Mouse (Mus musculus): Measurements from ENCODE around the gene Dennd1b. TPM values are rescaled to one million over a fixed set of nuclear protein-coding genes. Genes with fewer than 3 reads are reported as not detected.

Dennd1b gene
- polyA plus RNA-seq, 1 experiment from 2014 or later: 18.3 TPM

GRCm38 (mm10) chr1:139161619-139162018 is 198.4 kb downstream of the Dennd1b start:
- WGBS: 67% methylated on average over 3 of the region's 3 CpGs
- Histone ChIP-seq H3K9ac (ENCODE audit: low read depth, low read length) (no peak overlapping the region), H3K4me2 (replicated peaks; ENCODE audit: low read depth) (no peak overlapping the region), H3K9me3 (ENCODE audit: control insufficient read depth) (no peaks in the 10 kb centered on the region), H3K27me3 (replicated peaks; ENCODE audit: control insufficient read depth, insufficient read depth, low read length) (no peaks in the 10 kb centered on the region), H3K4me1 (replicated peaks; ENCODE audit: control insufficient read depth, insufficient read depth, low read length) (no peaks in the 10 kb centered on the region), H3K36me3 (ENCODE audit: control insufficient read depth, insufficient read depth) (no peaks in the 10 kb centered on the region; the same call in 1 of the 2 replicates), H3K4me3 (ENCODE audit: low read depth, low read length) (no peak overlapping the region), H3K27ac (ENCODE audit: low read depth, low read length) (no peak overlapping the region)
- ATAC-seq: no peak
- peak; percentile 49 for TF ChIP-seq CTCF (IDR thresholded peaks at IDR 0.05; ENCODE audit: low read depth)

- Histone ChIP-seq H3K27me3 (replicated peaks; ENCODE audit: control insufficient read depth, insufficient read depth, low read length) (no peaks in the 10 kb centered on the region), H3K9me3 (ENCODE audit: control insufficient read depth) (no peaks in the 10 kb centered on the region), H3K36me3 (ENCODE audit: control insufficient read depth, insufficient read depth) (no peaks in the 10 kb centered on the region; the same call in 1 of the 2 replicates), H3K27ac (ENCODE audit: low read depth, low read length) (no peak overlapping the region), H3K4me1 (replicated peaks; ENCODE audit: control insufficient read depth, insufficient read depth, low read length) (no peaks in the 10 kb centered on the region), H3K4me3 (ENCODE audit: low read depth, low read length) (no peak overlapping the region), H3K9ac (ENCODE audit: low read depth, low read length) (no peak overlapping the region), H3K4me2 (replicated peaks; ENCODE audit: low read depth) (no peak overlapping the region)
- WGBS: 56% methylated on average over 5 of the region's 5 CpGs
- ATAC-seq: no peak
- peak; percentile 66 for TF ChIP-seq CTCF (IDR thresholded peaks at IDR 0.05; ENCODE audit: low read depth)
Measured at GRCm38 (mm10) chr1:139162814-139163213, 199.6 kb downstream of the Dennd1b start.

GRCm38 (mm10) chr1:139174058-139174832 is 211.0 kb downstream of the Dennd1b start:
- no peaks in the 10 kb centered on the region for H3K9me3 ChIP-seq (ENCODE audit: control insufficient read depth)
- H3K4me2 ChIP-seq (replicated peaks; ENCODE audit: low read depth): no peak overlapping the region
- H3K4me3 ChIP-seq (ENCODE audit: low read depth, low read length): no peak overlapping the region
- H3K27me3 ChIP-seq (replicated peaks; ENCODE audit: control insufficient read depth, insufficient read depth, low read length): no peaks in the 10 kb centered on the region
- no peak overlapping the region for H3K9ac ChIP-seq (ENCODE audit: low read depth, low read length)
- no peak overlapping the region for H3K27ac ChIP-seq (ENCODE audit: low read depth, low read length)
- TF ChIP-seq CTCF (IDR thresholded peaks at IDR 0.05; ENCODE audit: low read depth): no peak
- WGBS: 62% methylated on average over 3 of the region's 3 CpGs
- no peaks in the 10 kb centered on the region for H3K4me1 ChIP-seq (replicated peaks; ENCODE audit: control insufficient read depth, insufficient read depth, low read length)
- no peak for ATAC-seq
- H3K36me3 ChIP-seq (ENCODE audit: control insufficient read depth, insufficient read depth): peaks cover 15% of the 10 kb centered on the region

- no peak for TF ChIP-seq CTCF (IDR thresholded peaks at IDR 0.05; ENCODE audit: low read depth)
- WGBS: 83% methylated on average over 1 of the region's 1 CpGs
- Histone ChIP-seq H3K9me3 (ENCODE audit: control insufficient read depth) (no peaks in the 10 kb centered on the region), H3K9ac (ENCODE audit: low read depth, low read length) (no peak overlapping the region), H3K36me3 (ENCODE audit: control insufficient read depth, insufficient read depth) (no peaks in the 10 kb centered on the region), H3K4me1 (replicated peaks; ENCODE audit: control insufficient read depth, insufficient read depth, low read length) (no peaks in the 10 kb centered on the region), H3K27me3 (replicated peaks; ENCODE audit: control insufficient read depth, insufficient read depth, low read length) (no peaks in the 10 kb centered on the region), H3K4me3 (ENCODE audit: low read depth, low read length) (no peak overlapping the region), H3K27ac (ENCODE audit: low read depth, low read length) (no peak overlapping the region), H3K4me2 (replicated peaks; ENCODE audit: low read depth) (no peak overlapping the region)
- no peak for ATAC-seq
Measured at GRCm38 (mm10) chr1:139179707-139180106, 216.5 kb downstream of the Dennd1b start.

- Histone ChIP-seq H3K4me2 (replicated peaks; ENCODE audit: low read depth) (no peak overlapping the region), H3K27ac (ENCODE audit: low read depth, low read length) (no peak overlapping the region), H3K9ac (ENCODE audit: low read depth, low read length) (no peak overlapping the region), H3K36me3 (ENCODE audit: control insufficient read depth, insufficient read depth) (no peaks in the 10 kb centered on the region), H3K27me3 (replicated peaks; ENCODE audit: control insufficient read depth, insufficient read depth, low read length) (no peaks in the 10 kb centered on the region), H3K9me3 (ENCODE audit: control insufficient read depth) (no peaks in the 10 kb centered on the region), H3K4me3 (ENCODE audit: low read depth, low read length) (no peak overlapping the region), H3K4me1 (replicated peaks; ENCODE audit: control insufficient read depth, insufficient read depth, low read length) (no peaks in the 10 kb centered on the region)
- WGBS: 41% methylated on average over 6 of the region's 6 CpGs
- no peak for TF ChIP-seq CTCF (IDR thresholded peaks at IDR 0.05; ENCODE audit: low read depth)
- ATAC-seq: no peak
Measured at GRCm38 (mm10) chr1:139180481-139181149, 217.4 kb downstream of the Dennd1b start.

- 84% methylated on average over 3 of the region's 3 CpGs for WGBS
- ATAC-seq: no peak
Measured at GRCm38 (mm10) chr1:139192635-139193034, 229.4 kb downstream of the Dennd1b start.

More at GRCm38 (mm10) chr1:139192635-139193034, 229.4 kb downstream of the Dennd1b start:
- Histone ChIP-seq H3K4me3 (ENCODE audit: low read depth, low read length) (no peak overlapping the region), H3K27ac (ENCODE audit: low read depth, low read length) (no peak overlapping the region), H3K27me3 (replicated peaks; ENCODE audit: control insufficient read depth, insufficient read depth, low read length) (no peaks in the 10 kb centered on the region), H3K9me3 (ENCODE audit: control insufficient read depth) (no peaks in the 10 kb centered on the region), H3K9ac (ENCODE audit: low read depth, low read length) (no peak overlapping the region), H3K4me1 (replicated peaks; ENCODE audit: control insufficient read depth, insufficient read depth, low read length) (no peaks in the 10 kb centered on the region), H3K36me3 (ENCODE audit: control insufficient read depth, insufficient read depth) (no peaks in the 10 kb centered on the region), H3K4me2 (replicated peaks; ENCODE audit: low read depth) (no peak overlapping the region)
- TF ChIP-seq CTCF (IDR thresholded peaks at IDR 0.05; ENCODE audit: low read depth): no peak
